8 mouse cellular contexts compared by ENCODE assay signal in genomic region chr6:71493675-71494340, GRCm38 (mm10). TPM values are rescaled to one million over a fixed set of nuclear protein-coding genes. Genes with fewer than 3 reads are reported as not detected.
DNase-seq lines count a peak whose midpoint lies in the region; ATAC-seq and TF ChIP-seq lines count a peak whose summit lies in the region.

Gene Rnf103, plus strand, starts transcription at chr6:71493894.

- in situ Hi-C loops in CH12.LX (cut with MboI; ENCODE audit: low pct_ligation_motif_present, low pct_unique_long_range_greater_than_20kb, low sequenced_read_pairs): no loop called here

- dilution Hi-C loops in CH12.LX (cut with MboI; ENCODE audit: extremely low pct_ligation_motif_present, extremely low pct_unique_long_range_greater_than_20kb, low sequenced_read_pairs): no loop called here

- no peak for TF ChIP-seq EP300 in CH12.LX (IDR thresholded peaks at IDR 0.05; ENCODE audit: low read length)
- no peak for TF ChIP-seq EP300 in heart, postnatal 0 days (IDR thresholded peaks at IDR 0.05; ENCODE audit: low read depth)

- peak; percentile 91 for TF ChIP-seq POLR2A in CH12.LX (IDR thresholded peaks at IDR 0.05; ENCODE audit: low read depth, low read length)
- TF ChIP-seq POLR2A in testis, adult 2 months (IDR thresholded peaks at IDR 0.05; ENCODE audit: control insufficient read depth, low read depth, low read length): peak; percentile 93

- peak within 1 kb of the TSS; percentile 81 for H3K9ac ChIP-seq in CH12.LX (ENCODE audit: insufficient read depth, low read depth)
- peak within 1 kb of the TSS; percentile 94 for H3K9ac ChIP-seq in forebrain, embryonic 12.5 days
- peak within 1 kb of the TSS; percentile 98 for H3K9ac ChIP-seq in heart, postnatal 0 days (replicated peaks; ENCODE audit: low read depth, low read length)
- H3K9ac ChIP-seq in liver, embryonic 16.5 days (ENCODE audit: low read depth, low read length): peak within 1 kb of the TSS; percentile 98
- peak within 1 kb of the TSS; percentile 98 for H3K9ac ChIP-seq in neural tube, embryonic 13.5 days

- WGBS in forebrain, embryonic 12.5 days: under 1% methylated on average over 79 of the region's 79 CpGs
- under 1% methylated on average over 57 of the region's 79 CpGs for WGBS in heart, postnatal 0 days
- WGBS in liver, embryonic 16.5 days (ENCODE audit: insufficient replicate concordance): under 1% methylated on average over 68 of the region's 79 CpGs
- under 1% methylated on average over 70 of the region's 79 CpGs for WGBS in neural tube, embryonic 13.5 days

- ATAC-seq in forebrain, embryonic 12.5 days (ENCODE audit: low FRiP score): peak; percentile 99
- ATAC-seq in heart, postnatal 0 days (ENCODE audit: insufficient read depth, low read depth): peak; percentile 97
- peak; percentile 92 for ATAC-seq in liver, embryonic 16.5 days (ENCODE audit: low read depth)
- ATAC-seq in neural tube, embryonic 13.5 days (ENCODE audit: low read depth): peak; percentile 99

- TF ChIP-seq CTCF in CH12.LX (conservative IDR thresholded peaks at IDR 0.05 in 1 of 2, IDR thresholded peaks at IDR 0.05 in 1 of 2; ENCODE audit: low read depth in 2 of 2, low read length in 2 of 2): peak in 1 of 2 experiments; percentile 45; a peak in 2 of 4 replicates
- peak; percentile 15; the same call in 1 of the 2 replicates for TF ChIP-seq CTCF in heart, postnatal 0 days (IDR thresholded peaks at IDR 0.05; ENCODE audit: low read depth)
- no peak for TF ChIP-seq CTCF in testis, adult 2 months (IDR thresholded peaks at IDR 0.05; ENCODE audit: control insufficient read depth, insufficient read depth, insufficient replicate concordance, low read depth, low read length)

- peak; percentile 87 for DNase-seq in CH12.LX (ENCODE audit: extremely low read depth)
- DNase-seq in c-Kit-positive CD71-positive TER-119-negative erythroid progenitor cells, embryonic 14.5 days (ENCODE audit: low read depth): peak; percentile 60
- DNase-seq in heart, postnatal 0 days (ENCODE audit: low spot score): peak; percentile 93
- peak; percentile 99 for DNase-seq in kidney, postnatal 4 days

- H3K79me2 ChIP-seq in CH12.LX (replicated peaks; ENCODE audit: control insufficient read depth, extremely low read depth, insufficient read depth, poor library complexity, severe bottlenecking): peaks cover 4% of the 10 kb centered on the region; the same call in 1 of the 2 replicates

- H3K36me3 ChIP-seq in CH12.LX (replicated peaks in 1 of 2; ENCODE audit: control insufficient read depth in 1 of 2, insufficient read depth in 1 of 2, low read length in 1 of 2): peaks cover 0 to 9% of the 10 kb centered on the region in 2 experiments
- 0 out of 2 replicates have a peak, but pooled peaks cover 2% of the 10 kb centered on the region for H3K36me3 ChIP-seq in forebrain, embryonic 12.5 days (replicated peaks)
- peaks cover 4% of the 10 kb centered on the region for H3K36me3 ChIP-seq in heart, postnatal 0 days (replicated peaks; ENCODE audit: control insufficient read depth, insufficient read depth, low read length)
- H3K36me3 ChIP-seq in liver, embryonic 16.5 days (ENCODE audit: control insufficient read depth, insufficient read depth): no peaks in the 10 kb centered on the region
- 0 out of 2 replicates have a peak, but pooled peaks cover 3% of the 10 kb centered on the region for H3K36me3 ChIP-seq in neural tube, embryonic 13.5 days
- H3K36me3 ChIP-seq in testis, adult 2 months (ENCODE audit: control insufficient read depth, insufficient read depth, low read length): peaks cover 1% of the 10 kb centered on the region; the same call in 1 of the 2 replicates

- peak within 1 kb of the TSS; percentile 79 to 91 (median 91) for H3K4me3 ChIP-seq in CH12.LX (replicated peaks in 1 of 3; ENCODE audit: low read depth in 2 of 3, low read length in 2 of 3, poor library complexity in 1 of 3)
- peak within 1 kb of the TSS; percentile 88 for H3K4me3 ChIP-seq in forebrain, embryonic 12.5 days (replicated peaks)
- H3K4me3 ChIP-seq in heart, postnatal 0 days (ENCODE audit: low read depth, low read length): peak within 1 kb of the TSS; percentile 91
- H3K4me3 ChIP-seq in liver, embryonic 16.5 days (ENCODE audit: low read depth, low read length): peak within 1 kb of the TSS; percentile 90
- peak within 1 kb of the TSS; percentile 98 for H3K4me3 ChIP-seq in neural tube, embryonic 13.5 days
- H3K4me3 ChIP-seq in testis, adult 2 months (ENCODE audit: control insufficient read depth, low read depth, low read length): peak within 1 kb of the TSS; percentile 81

- peaks cover 2% of the 10 kb centered on the region for H3K9me3 ChIP-seq in CH12.LX (replicated peaks; ENCODE audit: low read length)
- H3K9me3 ChIP-seq in forebrain, embryonic 12.5 days: no peaks in the 10 kb centered on the region
- no peaks in the 10 kb centered on the region for H3K9me3 ChIP-seq in heart, postnatal 0 days (replicated peaks; ENCODE audit: control insufficient read depth, low read length)
- no peaks in the 10 kb centered on the region for H3K9me3 ChIP-seq in liver, embryonic 16.5 days (replicated peaks; ENCODE audit: control insufficient read depth, low read length)
- H3K9me3 ChIP-seq in neural tube, embryonic 13.5 days: no peaks in the 10 kb centered on the region

- H3K4me2 ChIP-seq in CH12.LX (ENCODE audit: insufficient read depth, low read depth, poor library complexity, severe bottlenecking): peak within 1 kb of the TSS; percentile 84
- peak within 1 kb of the TSS; percentile 71 for H3K4me2 ChIP-seq in forebrain, embryonic 12.5 days
- peak within 1 kb of the TSS; percentile 88 for H3K4me2 ChIP-seq in heart, postnatal 0 days (ENCODE audit: low read depth, low read length)
- H3K4me2 ChIP-seq in liver, embryonic 16.5 days (ENCODE audit: low read depth, low read length): peak within 1 kb of the TSS; percentile 78
- peak within 1 kb of the TSS; percentile 63 for H3K4me2 ChIP-seq in neural tube, embryonic 13.5 days

- H3K27me3 ChIP-seq in CH12.LX (replicated peaks): peaks cover 2% of the 10 kb centered on the region
- H3K27me3 ChIP-seq in forebrain, embryonic 12.5 days: no peaks in the 10 kb centered on the region
- no peaks in the 10 kb centered on the region for H3K27me3 ChIP-seq in heart, postnatal 0 days (ENCODE audit: control insufficient read depth, insufficient read depth, low read length)
- H3K27me3 ChIP-seq in liver, embryonic 16.5 days (ENCODE audit: control insufficient read depth, insufficient read depth, low read depth, low read length): no peaks in the 10 kb centered on the region; the same call in 1 of the 2 replicates
- H3K27me3 ChIP-seq in neural tube, embryonic 13.5 days: no peaks in the 10 kb centered on the region
- no peaks in the 10 kb centered on the region for H3K27me3 ChIP-seq in testis, adult 2 months (ENCODE audit: control insufficient read depth, insufficient read depth, low read length)

- TF ChIP-seq RAD21 in CH12.LX (IDR thresholded peaks at IDR 0.05; ENCODE audit: low read depth, low read length): no peak

- peak within 1 kb of the TSS; percentile 64 for H3K27ac ChIP-seq in CH12.LX (ENCODE audit: insufficient read depth, low read depth)
- H3K27ac ChIP-seq in forebrain, embryonic 12.5 days: peak within 1 kb of the TSS; percentile 98
- peak within 1 kb of the TSS; percentile 99 for H3K27ac ChIP-seq in heart, postnatal 0 days (ENCODE audit: low read depth)
- peak within 1 kb of the TSS; percentile 94 for H3K27ac ChIP-seq in liver, embryonic 16.5 days (ENCODE audit: low read length)
- H3K27ac ChIP-seq in neural tube, embryonic 13.5 days (replicated peaks): peak within 1 kb of the TSS; percentile 99
- H3K27ac ChIP-seq in testis, adult 2 months (ENCODE audit: control insufficient read depth, insufficient read depth, low read depth, low read length): peak within 1 kb of the TSS; percentile 89

- H3K4me1 ChIP-seq in CH12.LX (ENCODE audit: control insufficient read depth in 1 of 2, insufficient read depth in 2 of 2): peaks cover 0 to 11% of the 10 kb centered on the region in 2 experiments; a peak in 3 of 4 replicates
- H3K4me1 ChIP-seq in forebrain, embryonic 12.5 days: peaks cover 17% of the 10 kb centered on the region
- H3K4me1 ChIP-seq in heart, postnatal 0 days (ENCODE audit: control insufficient read depth, insufficient read depth): peaks cover 13% of the 10 kb centered on the region; the same call in 1 of the 2 replicates
- peaks cover 2% of the 10 kb centered on the region; the same call in 1 of the 2 replicates for H3K4me1 ChIP-seq in liver, embryonic 16.5 days (ENCODE audit: control insufficient read depth, low read depth, low read length)
- peaks cover 19% of the 10 kb centered on the region for H3K4me1 ChIP-seq in neural tube, embryonic 13.5 days (replicated peaks)
- H3K4me1 ChIP-seq in testis, adult 2 months (ENCODE audit: control insufficient read depth, insufficient read depth, low read length): peaks cover 2% of the 10 kb centered on the region; the same call in 1 of the 2 replicates

TF ChIP-seq in CH12.LX, 34 proteins besides CTCF, POLR2A, EP300 and RAD21 (continues in another document):
- no peak for TF ChIP-seq USF2 (conservative IDR thresholded peaks at IDR 0.05; ENCODE audit: low read depth, low read length)
- peak; percentile 85 for TF ChIP-seq NELFE (IDR thresholded peaks at IDR 0.05; ENCODE audit: low read depth, low read length)
- peak; percentile 19; the same call in 1 of the 2 replicates for TF ChIP-seq BHLHE40 (IDR thresholded peaks at IDR 0.05; ENCODE audit: low read depth, low read length)
- TF ChIP-seq IRF4 (IDR thresholded peaks at IDR 0.05; ENCODE audit: low read depth, low read length): 0 out of 2 replicates have a peak, but pooled peaks have one; percentile 7
- peak; percentile 65; the same call in 1 of the 2 replicates for TF ChIP-seq CHD2 (IDR thresholded peaks at IDR 0.05; ENCODE audit: low read length)
- no peak for TF ChIP-seq NRF1 (IDR thresholded peaks at IDR 0.05; ENCODE audit: low read depth, low read length)
- peak; percentile 95 for TF ChIP-seq UBTF (IDR thresholded peaks at IDR 0.05; ENCODE audit: low read depth, low read length)
- TF ChIP-seq ZMIZ1 (IDR thresholded peaks at IDR 0.05; ENCODE audit: low read depth, low read length): peak; percentile 88
- TF ChIP-seq KAT2A (IDR thresholded peaks at IDR 0.05; ENCODE audit: insufficient replicate concordance, low read length): 0 out of 2 replicates have a peak, but pooled peaks have one; percentile 14
- peak; percentile 38; the same call in 1 of the 2 replicates for TF ChIP-seq MXI1 (IDR thresholded peaks at IDR 0.05; ENCODE audit: low read depth, low read length)

RNA-seq across cellular contexts. Expression of gene Rnf103, which starts in this region (rescaled TPM):
- total RNA-seq in CH12.LX (2012; rRNA removed) (3.5 and 4.2 TPM in 2 replicates), CH12.LX (2014; rRNA removed) (7.0 and 7.9 TPM in 2 replicates)
- polyA plus RNA-seq in CH12.LX (2012; ENCODE audit: insufficient read length, low read depth): 5.7 and 6.0 TPM in 2 replicates
- polyA plus RNA-seq in forebrain, embryonic 12.5 days (2016; fragmentation: Nextera tagmentation; extraction: Ambion mirVana): 19.4 and 22.3 TPM in 2 replicates
- total RNA-seq in heart, postnatal 0 days (2014; rRNA removed; ENCODE audit: low replicate concordance): 17.3 and 33.7 TPM in 2 replicates
- polyA plus RNA-seq in heart, postnatal 0 days (2015; fragmentation: Nextera tagmentation; extraction: Ambion mirVana): 14.5 and 14.9 TPM in 2 replicates
- 3.8 and 6.5 TPM in 2 replicates for polyA plus RNA-seq in liver, embryonic 16.5 days (2015; fragmentation: Nextera tagmentation; extraction: Ambion mirVana)
- 24.3 and 26.7 TPM in 2 replicates for polyA plus RNA-seq in neural tube, embryonic 13.5 days (2015; fragmentation: Nextera tagmentation; extraction: Ambion mirVana)
- polyA plus RNA-seq in testis, adult 2 months (2012; rRNA removed): 4.0 and 4.1 TPM in 2 replicates

Comparison
In these comparisons a context has a peak if more than half of its experiments do, and no peak if none do; other contexts are left out.
1. Peak in every context shown above with its lines: DNase-seq, ATAC-seq, H3K4me3 ChIP-seq and H3K27ac ChIP-seq.